Mouse (Mus musculus) spleen, adult 12 weeks (tissue): Measurements from ENCODE around the gene Pgls.

ENCODE experiments used
- DNase-seq: peaks from one replicate; pipeline ENCODE4 v3.0.0; 2022; ENCODE audit warnings: low spot score

Pgls gene

DNA sequence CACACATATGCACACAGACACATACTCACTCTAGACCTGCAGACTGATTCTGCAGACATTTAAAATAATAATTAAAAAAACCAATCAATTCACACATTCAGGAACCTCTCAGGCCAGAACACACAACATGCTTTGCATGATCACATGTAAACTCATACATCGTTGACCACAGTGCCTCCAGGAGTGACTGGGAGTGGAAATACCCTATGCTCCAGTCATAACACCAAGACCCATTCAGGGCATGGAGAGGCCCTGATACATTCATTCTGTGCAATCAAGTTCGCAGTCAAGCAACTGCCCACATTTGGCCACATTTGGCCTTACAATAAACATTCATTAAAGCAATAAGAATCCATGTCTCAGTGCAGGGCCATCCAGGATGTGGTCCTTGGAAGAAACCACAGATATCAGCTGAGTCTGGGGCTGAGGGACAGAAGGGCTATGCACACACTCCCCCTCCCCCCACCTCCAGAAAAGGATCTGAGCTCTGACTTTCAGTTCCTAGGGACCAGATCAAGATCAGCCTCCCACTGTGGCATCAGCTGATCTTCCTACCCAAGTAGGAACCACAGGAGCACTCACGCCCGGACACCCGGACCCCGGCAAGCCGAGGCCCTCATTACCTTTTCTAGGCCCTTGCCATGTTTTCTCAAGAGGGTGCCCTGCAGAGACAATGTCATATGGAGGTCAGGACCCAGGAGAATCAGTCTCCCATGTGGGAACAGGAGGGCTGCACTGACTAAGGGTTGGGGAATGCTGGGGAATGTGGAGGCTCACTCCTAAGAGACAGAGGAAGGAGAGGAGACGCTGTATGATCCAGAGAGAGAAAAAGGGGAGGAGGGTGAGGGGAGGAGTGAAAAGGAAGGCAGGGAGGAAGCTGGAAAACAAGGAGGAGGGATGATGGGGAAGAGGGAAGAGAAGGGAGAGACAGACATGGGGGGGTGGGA is 45.4 kb downstream of the Pgls start:
- no peak for DNase-seq

DNA sequence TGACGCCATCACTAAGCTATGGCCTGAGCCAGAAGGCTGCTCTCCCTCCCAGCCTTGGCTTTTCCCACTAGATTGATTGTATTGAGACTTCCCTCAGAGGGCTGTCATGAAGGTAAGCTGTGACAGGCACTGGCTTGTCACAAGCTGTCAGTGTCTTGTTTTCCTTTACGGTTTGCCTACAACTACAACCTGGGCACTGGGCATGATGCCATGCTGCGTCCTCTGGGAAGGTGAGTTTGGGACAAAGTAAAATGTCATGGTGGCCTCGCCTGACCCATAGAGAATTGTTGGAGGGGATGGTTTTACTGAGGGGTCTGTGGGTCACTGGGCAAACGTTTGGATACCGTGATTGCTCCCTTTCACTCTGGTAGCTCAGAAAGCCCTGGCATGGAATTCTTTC is 46.3 kb downstream of the Pgls start:
- no peak for DNase-seq

DNA sequence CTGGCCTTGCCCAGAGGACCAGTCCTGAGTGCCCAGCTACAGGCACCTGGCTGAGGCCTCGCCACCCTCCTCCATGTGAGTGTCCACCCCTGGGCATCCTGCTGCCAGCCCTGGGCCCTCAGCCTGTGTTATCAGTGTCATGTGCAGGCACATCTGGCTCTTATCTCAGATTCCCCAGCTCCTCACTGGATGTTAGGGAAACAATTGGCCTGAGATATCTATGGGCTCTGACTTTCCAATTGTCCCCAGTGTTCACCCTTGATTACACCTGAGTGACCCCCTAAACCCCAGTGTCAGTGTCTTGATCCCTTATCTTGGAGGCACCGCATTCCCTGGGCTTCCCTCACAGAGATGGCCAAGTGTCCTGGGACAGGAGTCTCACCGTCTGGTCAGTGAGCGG is 47.3 kb downstream of the Pgls start:
- no peak for DNase-seq

DNA sequence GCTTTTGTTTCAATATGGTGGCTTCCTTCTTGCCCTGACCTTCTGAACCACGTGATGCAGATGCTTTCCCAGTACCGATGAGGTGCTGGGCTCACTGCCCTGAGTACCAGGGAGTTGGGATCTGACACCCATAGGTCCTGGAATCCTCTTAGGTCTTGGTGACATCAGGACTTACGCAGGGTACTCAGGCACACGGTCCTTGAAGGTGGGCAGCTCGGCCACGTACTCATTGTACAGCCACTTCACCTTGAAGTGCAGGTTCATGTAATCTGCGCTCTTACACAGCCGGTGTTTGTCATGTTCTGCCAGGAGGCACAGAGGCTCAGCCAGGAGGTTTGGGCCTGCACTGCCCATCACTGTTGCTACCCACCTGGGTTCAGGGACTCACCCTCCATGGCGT is 53.5 kb downstream of the Pgls start:
- DNase-seq: no peak
